Mouse (Mus musculus) limb, embryonic 14.5 days (tissue): ENCODE data around the gene 1500011B03Rik. TPM values are rescaled to one million over a fixed set of nuclear protein-coding genes. Genes with fewer than 3 reads are reported as not detected.
"Not testable (repeated sequence)": the region's sequence is repeated elsewhere in the genome, so short reads cannot be mapped to it uniquely, and the experiment has no call there.

Experiments
- ATAC-seq: fragments of 200-750 bp; cut with Nextera tagmentation; 2 replicates; pipeline ENCODE4 v1.8.0; 2017; ENCODE audit warnings: low read depth, moderate number of reproducible peaks, moderate TSS enrichment; ENCODE audit not compliant: low FRiP score
- DNase-seq: peaks from one replicate; pipeline ENCODE4 v3.0.0-alpha.2; 2015; ENCODE audit warnings: low spot score
- H3K27ac ChIP-seq: fragments of 300-500 bp; sonication (generic); replicated peaks from 2 replicates; pipeline ENCODE4 v1.5.1; 2014; ENCODE audit warnings: low read depth, mild to moderate bottlenecking, low read length, moderate library complexity, mixed read lengths
- H3K27me3 ChIP-seq: fragments of 300-500 bp; sonication (generic); 2 replicates; pipeline ENCODE4 v1.6.1; 2014; ENCODE audit warnings: low read length, mixed read lengths; ENCODE audit not compliant: control insufficient read depth, insufficient read depth
- H3K36me3 ChIP-seq: fragments of 300-500 bp; sonication (generic); 2 replicates; pipeline ENCODE4 v1.6.1; 2014; ENCODE audit warnings: mild to moderate bottlenecking, low read length, moderate library complexity, mixed read lengths; ENCODE audit not compliant: control insufficient read depth, insufficient read depth
- H3K4me1 ChIP-seq: fragments of 300-500 bp; sonication (generic); 2 replicates; pipeline ENCODE4 v1.6.1; 2014; ENCODE audit warnings: antibody characterized with exemption, low read length, mixed read lengths; ENCODE audit not compliant: control insufficient read depth, insufficient read depth
- H3K4me2 ChIP-seq: fragments of 300-500 bp; sonication (generic); replicated peaks from 2 replicates; pipeline ENCODE4 v1.6.1; 2014; ENCODE audit warnings: low read depth, mild to moderate bottlenecking, low read length, moderate library complexity; ENCODE audit not compliant: severe bottlenecking
- H3K4me3 ChIP-seq: fragments of 300-500 bp; sonication (generic); replicated peaks from 2 replicates; pipeline ENCODE4 v1.5.1; 2014; ENCODE audit warnings: low read length
- H3K9ac ChIP-seq: fragments of 300-500 bp; sonication (generic); 2 replicates; pipeline ENCODE4 v1.6.1; 2014; ENCODE audit warnings: mild to moderate bottlenecking, low read depth, low read length, moderate library complexity; ENCODE audit not compliant: severe bottlenecking
- H3K9me3 ChIP-seq: fragments of 300-500 bp; sonication (generic); 2 replicates; pipeline ENCODE4 v1.6.1; 2016; ENCODE audit warnings: low read length; ENCODE audit not compliant: control insufficient read depth
- POLR2A ChIP-seq: fragments of 200-500 bp; IDR thresholded peaks from 2 replicates; pipeline ENCODE4 v1.8.0; 2012; ENCODE audit warnings: inconsistent platforms, mild to moderate bottlenecking, moderate library complexity, borderline replicate concordance; ENCODE audit not compliant: insufficient read depth, insufficient read length; ENCODE audit errors: extremely low read depth
- WGBS: fragments of 180-500 bp; shearing (Covaris S2); extraction: QIAGEN DNeasy Blood & Tissue Kit; methylation state at CpG from one replicate; pipeline ENCODE4 v1.1.7; 2014; 5-methylcytosine and 5-hydroxymethylcytosine counted together
- polyA plus RNA-seq, 2 experiments: library from polyadenylated mRNA; depleted of rRNA in 1 of 2; stranded (reverse) in 1 of 2; unstranded in 1 of 2; fragments of >200 nt; fragmentation: Nextera tagmentation in 1 of 2; extraction: Ambion mirVana in 1 of 2; gene quantifications; 2 replicates each; pipeline versions ENCODE4 v1.2.1 to v1.2.3; 2012 to 2014

1500011B03Rik gene
- polyA plus RNA-seq, 2 experiments, result 76.7 to 95.9 TPM

GRCm38 (mm10) chr5:114858582-114858981, 35.3 kb upstream of the 1500011B03Rik start, which contains the start of gene Gm9936:
Gene Gm9936, minus strand, starts transcription at chr5:114858682.
- peak within 1 kb of the TSS; percentile 59 for H3K4me2 ChIP-seq
- no peak within 1 kb of the TSS for H3K27ac ChIP-seq
- H3K9me3 ChIP-seq, result no peaks in the 10 kb centered on the region
- ATAC-seq (no peak), DNase-seq (no peak)
- peak within 1 kb of the TSS; percentile 43 for H3K9ac ChIP-seq
- TF ChIP-seq POLR2A, result no peak
- H3K4me1 ChIP-seq, result peaks cover 4% of the 10 kb centered on the region; the same call in 1 of the 2 replicates
- 80% methylated on average over 12 of the region's 12 CpGs for whole genome bisulfite sequencing
- peak within 1 kb of the TSS; percentile 25 for H3K4me3 ChIP-seq
- no peaks in the 10 kb centered on the region for H3K27me3 ChIP-seq
- H3K36me3 ChIP-seq, result no peaks in the 10 kb centered on the region

GRCm38 (mm10) chr5:114853364-114853763, 30.1 kb upstream of the 1500011B03Rik start, which contains the start of gene 4930519G04Rik:
Gene 4930519G04Rik, plus strand, starts transcription at chr5:114853664.
- not testable (repeated sequence) for H3K27ac ChIP-seq, H3K27me3 ChIP-seq, H3K4me3 ChIP-seq, H3K36me3 ChIP-seq, H3K9ac ChIP-seq, ATAC-seq, H3K4me2 ChIP-seq, H3K4me1 ChIP-seq, H3K9me3 ChIP-seq, DNase-seq
- WGBS, result 76% methylated on average over 3 of the region's 5 CpGs

- Histone ChIP-seq H3K36me3 (no peaks in the 10 kb centered on the region), H3K9ac (no peak overlapping the region), H3K4me1 (no peaks in the 10 kb centered on the region), H3K27me3 (no peaks in the 10 kb centered on the region), H3K4me2 (no peak overlapping the region), H3K4me3 (no peak overlapping the region), H3K27ac (no peak overlapping the region), H3K9me3 (no peaks in the 10 kb centered on the region)
- WGBS, result 85% methylated on average over 20 of the region's 20 CpGs
- DNase-seq (no peak), ATAC-seq (no peak)
- no peak for TF ChIP-seq POLR2A
These were observed 28.4 kb upstream of the 1500011B03Rik start for GRCm38 (mm10) chr5:114851565-114852236.

GRCm38 (mm10) chr5:114844371-114844770, 21.1 kb upstream of the 1500011B03Rik start:
- not testable (repeated sequence) for ATAC-seq, H3K27ac ChIP-seq, H3K9ac ChIP-seq, H3K36me3 ChIP-seq, H3K4me3 ChIP-seq, H3K4me1 ChIP-seq, H3K9me3 ChIP-seq, H3K4me2 ChIP-seq, DNase-seq, H3K27me3 ChIP-seq
- 58% methylated on average over 2 of the region's 2 CpGs for WGBS

GRCm38 (mm10) chr5:114842674-114843073, 19.4 kb upstream of the 1500011B03Rik start:
- Histone ChIP-seq H3K9me3 (no peaks in the 10 kb centered on the region), H3K27me3 (no peaks in the 10 kb centered on the region), H3K4me3 (no peak overlapping the region), H3K4me2 (no peak overlapping the region), H3K9ac (no peak overlapping the region), H3K4me1 (no peaks in the 10 kb centered on the region; the same call in 1 of the 2 replicates), H3K36me3 (no peaks in the 10 kb centered on the region), H3K27ac (no peak overlapping the region)
- TF ChIP-seq POLR2A, result no peak
- DNase-seq (no peak), ATAC-seq (no peak)
- whole genome bisulfite sequencing, result 64% methylated on average over 5 of the region's 5 CpGs

- not testable (repeated sequence) for H3K4me1 ChIP-seq, H3K9me3 ChIP-seq, H3K9ac ChIP-seq, H3K36me3 ChIP-seq, H3K27ac ChIP-seq, H3K27me3 ChIP-seq, H3K4me2 ChIP-seq, H3K4me3 ChIP-seq
- peak; percentile 83; the same call in 1 of the 2 replicates for ATAC-seq
- WGBS, result 34% methylated on average over 3 of the region's 3 CpGs
- peak; percentile 54 for DNase-seq
These were observed 18.9 kb upstream of the 1500011B03Rik start for GRCm38 (mm10) chr5:114842155-114842554.

- not testable (repeated sequence) for H3K4me3 ChIP-seq, H3K9ac ChIP-seq, H3K27me3 ChIP-seq, H3K36me3 ChIP-seq, H3K4me1 ChIP-seq, ATAC-seq, H3K27ac ChIP-seq, H3K9me3 ChIP-seq, DNase-seq, H3K4me2 ChIP-seq
- WGBS, result 53% methylated on average over 5 of the region's 5 CpGs
These were observed 17.2 kb upstream of the 1500011B03Rik start for GRCm38 (mm10) chr5:114840481-114840880.
